Mouse (Mus musculus): ENCODE measurements at regions not wholly inside any gene's neighbourhood (a gene's known extent, or its start where the extent isn't known, plus 50 kb on each side); places are given as distances from the start of the nearest gene placed in this dataset.

- no peak for DNase-seq
These were observed 348.9 kb upstream of the Slc24a5 start for GRCm38 (mm10) chr2:124718985-124719384.

GRCm38 (mm10) chr2:124719820-124720478 lies 348.0 kb upstream of the Slc24a5 start:
- peak; percentile 13 to 21 for DNase-seq

DNA sequence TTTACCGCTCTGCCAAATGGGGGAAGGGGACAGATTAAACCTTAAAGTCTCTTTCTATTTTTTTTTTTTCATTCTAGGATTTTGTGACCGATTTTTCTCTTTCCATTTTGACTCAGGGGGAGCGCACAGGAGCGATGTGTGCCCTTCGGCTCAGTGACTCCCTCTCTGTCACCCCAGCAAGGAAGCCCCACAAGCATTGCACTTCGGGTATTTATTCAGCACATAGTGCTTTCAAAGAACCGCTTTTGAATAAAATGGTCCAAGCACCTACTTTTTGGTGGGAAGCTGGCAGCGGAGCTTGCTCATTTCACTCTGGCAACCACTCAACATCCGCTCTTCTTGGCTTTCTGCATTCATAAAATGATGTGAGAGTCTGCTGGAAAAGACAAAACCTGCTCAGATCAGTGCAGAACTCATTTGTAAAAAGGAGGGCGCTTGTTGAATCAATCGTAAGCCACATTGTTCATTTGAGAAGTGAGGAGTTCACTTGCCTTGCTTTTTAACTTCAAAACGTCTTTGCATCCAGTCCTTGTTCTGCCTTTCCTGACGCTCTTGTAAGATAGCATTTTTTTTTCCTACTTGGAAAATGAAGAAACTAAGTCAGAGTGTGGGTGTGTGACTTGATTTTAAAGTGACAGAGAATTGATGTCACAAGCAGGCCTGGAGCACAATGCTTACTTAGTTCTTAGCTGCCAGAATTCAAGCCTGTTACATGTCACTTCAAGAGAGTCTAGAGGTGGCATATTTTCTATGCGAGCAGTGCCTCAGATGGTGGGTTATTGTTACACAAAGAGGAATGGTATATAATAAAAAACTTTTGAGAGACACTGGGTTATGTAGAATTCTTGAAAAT lies 347.1 kb upstream of the Slc24a5 start:
- DNase-seq, result no peak

DNA sequence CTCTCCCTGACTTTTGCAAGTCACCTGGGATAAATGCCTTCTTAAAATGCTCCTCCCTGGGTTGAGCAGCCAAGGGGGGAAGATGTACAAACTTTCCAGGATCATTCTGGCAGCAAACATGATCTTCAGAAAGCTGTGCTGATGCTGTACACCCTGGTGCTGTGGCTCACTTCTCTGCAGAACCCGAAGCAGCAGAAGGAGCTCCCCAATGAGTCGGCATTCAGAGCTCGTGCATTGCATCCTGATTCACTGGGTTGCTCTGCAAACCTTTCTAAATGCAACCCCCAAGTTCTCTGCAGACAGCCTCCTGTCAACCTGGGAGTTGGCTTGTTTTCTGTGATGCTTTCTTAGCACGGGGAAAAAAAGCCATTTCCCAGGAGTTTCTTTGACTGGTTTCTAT lies 343.8 kb upstream of the Slc24a5 start:
- no peak for DNase-seq

DNA sequence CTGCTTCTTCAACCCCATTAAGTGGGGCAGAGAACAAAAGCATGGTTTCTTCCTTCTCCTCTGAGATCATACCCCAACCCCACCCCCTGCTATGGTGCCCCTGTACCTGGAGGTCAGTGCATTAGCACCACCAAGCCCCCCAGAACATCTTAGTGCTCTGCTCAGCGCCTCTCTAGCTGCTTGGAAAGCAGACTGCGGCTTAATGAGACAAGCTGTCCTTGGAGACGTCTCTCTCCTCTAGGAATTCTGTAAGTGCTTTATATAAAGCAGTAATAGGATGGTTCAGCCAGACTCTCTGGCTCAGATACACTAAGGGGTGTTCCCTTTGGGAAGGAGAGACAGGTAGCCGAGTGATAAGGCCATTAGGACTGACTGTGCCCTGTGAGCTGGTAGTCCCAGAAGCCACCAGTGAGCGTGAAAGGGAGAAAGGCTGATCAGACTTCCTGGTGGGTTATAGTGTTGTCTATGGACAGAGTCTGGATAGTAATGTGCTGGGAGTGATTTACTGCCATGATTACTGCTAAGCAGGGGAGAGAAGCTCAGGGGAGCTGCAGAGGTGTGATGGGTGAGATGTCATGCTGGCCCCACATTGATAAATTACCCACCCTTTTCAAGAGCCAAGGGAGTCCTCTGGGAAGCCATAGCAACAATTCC lies 343.0 kb upstream of the Slc24a5 start:
- DNase-seq, result no peak

DNA sequence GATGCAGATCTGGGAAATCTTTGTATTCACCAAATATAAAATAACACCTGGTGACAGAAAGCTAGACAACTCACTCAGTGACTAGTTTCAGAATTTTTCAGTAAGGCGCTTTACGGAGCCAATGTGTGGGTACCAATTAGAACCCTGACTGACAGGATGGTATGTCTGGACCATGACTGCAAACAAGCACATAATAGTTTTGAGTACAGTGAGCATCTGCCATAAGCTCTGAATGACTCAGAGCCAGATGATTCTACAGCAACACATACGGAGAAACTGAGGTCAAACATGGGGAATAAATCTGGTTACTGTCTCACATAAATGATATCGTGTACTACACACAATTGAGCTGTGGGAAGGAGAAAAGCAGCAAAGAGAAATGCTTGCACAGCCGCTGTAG lies 339.9 kb upstream of the Slc24a5 start:
- DNase-seq, result no peak

DNA sequence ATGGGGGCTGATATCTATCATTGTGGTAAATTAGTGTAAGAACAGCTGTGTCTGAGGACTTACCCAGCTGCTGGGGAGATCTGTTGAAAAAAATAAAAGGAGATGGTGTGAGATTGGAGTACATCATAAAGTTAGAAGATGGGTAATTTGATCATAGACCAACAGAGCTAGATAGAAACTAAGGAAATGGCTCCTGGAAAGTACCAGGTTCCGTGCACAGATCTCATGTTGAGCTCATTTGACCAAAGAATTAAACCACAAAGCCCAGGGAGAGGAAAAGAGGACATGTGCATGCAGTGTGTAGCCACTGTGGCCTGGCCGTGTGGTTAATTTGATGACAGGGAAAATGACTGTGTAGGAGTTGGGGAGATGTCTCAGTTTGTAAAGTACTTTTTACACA lies 335.3 kb upstream of the Slc24a5 start:
- DNase-seq, result no peak

DNA sequence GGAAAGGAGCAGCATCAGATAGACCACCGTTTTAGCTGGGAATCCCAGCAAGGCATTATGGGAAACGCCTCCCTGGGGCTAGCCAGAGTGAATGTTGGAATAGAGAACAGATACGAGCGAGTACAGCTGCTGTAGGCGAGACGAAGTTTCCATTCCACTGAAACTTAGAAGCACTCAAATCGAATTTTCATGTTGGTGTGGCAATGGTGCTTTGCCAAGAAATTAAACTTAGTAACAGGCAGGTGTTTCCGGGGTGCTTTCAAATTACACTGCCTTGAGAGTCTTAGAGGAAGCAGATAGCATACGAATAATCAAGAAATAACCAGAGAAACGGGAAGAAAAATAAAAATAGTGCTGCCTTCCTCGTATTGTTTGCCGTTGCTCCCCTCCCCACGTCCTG lies 327.1 kb upstream of the Slc24a5 start:
- DNase-seq, result no peak

DNA sequence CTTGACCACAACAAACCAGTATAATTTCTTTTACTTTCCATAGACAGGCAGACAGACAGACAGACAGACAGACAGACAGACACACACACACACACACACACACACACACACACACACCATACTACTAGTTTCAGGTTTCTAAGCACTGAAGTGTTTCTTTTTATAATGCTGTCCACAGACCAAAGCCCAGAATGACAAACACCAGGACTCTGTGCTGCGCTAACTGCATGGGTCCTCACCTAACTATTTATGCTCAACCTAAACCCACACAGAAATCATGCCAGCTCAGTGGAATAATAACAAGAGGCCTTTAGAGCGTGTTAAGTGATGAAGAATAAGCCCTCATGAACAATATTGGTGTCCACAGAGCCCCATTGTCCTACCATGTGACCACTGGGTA lies 325.0 kb upstream of the Slc24a5 start:
- no peak for DNase-seq

GRCm38 (mm10) chr2:124745045-124745444 lies 322.9 kb upstream of the Slc24a5 start:
- DNase-seq, result no peak

GRCm38 (mm10) chr2:124747119-124747518 lies 320.8 kb upstream of the Slc24a5 start:
- DNase-seq, result no peak

GRCm38 (mm10) chr2:124747627-124748026 lies 320.3 kb upstream of the Slc24a5 start:
- DNase-seq, result peak in 1 of 2 experiments; percentile 5

- no peak for DNase-seq
These were observed 316.1 kb upstream of the Slc24a5 start for GRCm38 (mm10) chr2:124751832-124752231.

DNA sequence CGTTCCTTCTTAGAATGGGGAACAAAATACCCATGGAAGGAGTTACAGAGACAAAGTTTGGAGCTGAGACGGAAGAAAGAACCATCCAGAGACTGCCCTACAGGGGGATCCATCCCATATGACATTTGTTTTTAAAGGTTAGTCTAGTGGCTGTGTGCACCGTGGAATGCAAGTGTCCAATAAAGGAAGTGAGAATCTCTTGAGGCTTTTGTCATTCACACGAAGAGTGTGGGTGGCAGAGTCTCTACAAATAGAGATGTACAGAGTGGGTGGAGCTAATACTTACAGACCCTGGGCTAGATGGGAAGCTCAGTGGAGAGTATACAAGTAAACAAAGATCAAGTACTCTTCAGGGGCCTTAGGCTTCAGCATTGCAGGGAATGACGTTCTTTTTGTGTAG lies 314.2 kb upstream of the Slc24a5 start:
- DNase-seq, result no peak

GRCm38 (mm10) chr2:124755244-124755643 lies 312.7 kb upstream of the Slc24a5 start:
- no peak for DNase-seq

GRCm38 (mm10) chr2:124758992-124759391 lies 308.9 kb upstream of the Slc24a5 start:
- DNase-seq, result peak; percentile 28 to 48

DNA sequence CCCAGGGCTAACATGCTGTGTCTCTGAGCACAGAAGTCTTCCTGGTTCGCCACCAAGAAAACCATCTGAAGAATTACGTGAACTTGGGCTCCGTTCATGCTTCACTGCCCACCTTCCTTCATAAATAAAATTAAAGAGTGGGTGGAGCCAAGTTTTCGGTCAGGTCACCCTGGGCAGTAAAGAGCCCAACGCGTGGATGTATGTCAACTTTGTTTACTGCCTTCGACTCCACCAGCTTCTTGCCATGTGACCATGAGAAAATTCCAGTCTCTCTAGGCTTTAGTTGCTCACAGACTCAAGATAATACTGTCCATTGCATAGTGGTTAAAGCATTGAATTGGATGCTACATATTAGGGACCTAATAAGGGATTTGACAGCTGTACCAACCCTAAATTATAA lies 304.3 kb upstream of the Slc24a5 start:
- peak in 1 of 2 experiments; percentile 20 for DNase-seq

DNA sequence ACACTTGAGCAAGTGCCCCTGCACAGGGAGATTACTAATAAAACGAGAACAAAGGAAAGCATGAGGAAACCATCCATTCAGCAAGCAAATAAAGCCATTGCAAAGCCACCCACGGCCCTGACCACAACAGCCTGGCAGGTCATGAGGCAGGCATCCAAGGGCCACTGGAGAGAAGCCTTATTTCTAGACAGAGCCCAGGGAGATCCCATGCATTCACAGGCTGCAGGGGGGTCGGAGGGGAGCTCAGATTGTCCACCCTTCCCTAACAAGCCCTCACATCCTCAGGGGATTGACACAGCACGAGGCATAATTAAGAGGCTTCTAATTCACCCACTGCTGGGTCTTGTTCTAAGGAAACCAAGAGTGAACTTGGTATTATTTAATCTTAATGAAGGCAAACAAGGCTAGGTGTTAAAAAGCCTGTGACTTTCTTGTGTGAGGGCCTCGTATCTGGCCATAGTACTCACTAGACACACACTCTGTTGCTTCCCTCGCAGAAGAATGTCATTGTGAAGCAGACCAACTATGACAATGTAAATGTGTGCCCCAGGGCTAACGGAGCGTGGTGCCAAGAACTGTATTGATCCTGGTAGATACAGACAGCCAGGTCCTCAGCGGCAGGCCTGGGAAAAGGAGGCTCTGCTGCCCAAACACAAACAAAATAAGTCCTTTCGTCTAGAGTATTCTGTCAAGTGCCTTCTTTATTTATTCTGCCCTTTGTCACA lies 303.6 kb upstream of the Slc24a5 start:
- DNase-seq, result no peak

GRCm38 (mm10) chr2:124769267-124769967 lies 298.5 kb upstream of the Slc24a5 start:
- DNase-seq, result no peak

DNA sequence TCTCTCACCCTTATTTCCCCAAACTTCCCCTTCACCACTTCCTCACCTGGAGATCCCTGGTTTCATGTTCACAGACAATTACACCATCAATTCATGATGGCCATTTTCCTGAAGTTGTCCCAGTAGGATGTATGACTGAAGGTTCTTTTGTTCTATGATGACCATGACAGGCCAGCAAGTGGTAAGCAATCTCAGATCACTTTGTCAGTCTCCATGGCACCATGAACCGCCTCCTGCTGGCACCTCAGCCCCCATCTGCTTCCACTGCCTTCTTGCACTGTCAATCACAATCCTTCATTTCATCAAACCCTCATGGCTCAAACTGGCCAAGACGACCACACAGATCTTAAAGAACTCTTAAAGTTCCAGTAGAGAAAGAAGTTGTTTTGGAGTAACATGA lies 297.9 kb upstream of the Slc24a5 start:
- no peak for DNase-seq

DNA sequence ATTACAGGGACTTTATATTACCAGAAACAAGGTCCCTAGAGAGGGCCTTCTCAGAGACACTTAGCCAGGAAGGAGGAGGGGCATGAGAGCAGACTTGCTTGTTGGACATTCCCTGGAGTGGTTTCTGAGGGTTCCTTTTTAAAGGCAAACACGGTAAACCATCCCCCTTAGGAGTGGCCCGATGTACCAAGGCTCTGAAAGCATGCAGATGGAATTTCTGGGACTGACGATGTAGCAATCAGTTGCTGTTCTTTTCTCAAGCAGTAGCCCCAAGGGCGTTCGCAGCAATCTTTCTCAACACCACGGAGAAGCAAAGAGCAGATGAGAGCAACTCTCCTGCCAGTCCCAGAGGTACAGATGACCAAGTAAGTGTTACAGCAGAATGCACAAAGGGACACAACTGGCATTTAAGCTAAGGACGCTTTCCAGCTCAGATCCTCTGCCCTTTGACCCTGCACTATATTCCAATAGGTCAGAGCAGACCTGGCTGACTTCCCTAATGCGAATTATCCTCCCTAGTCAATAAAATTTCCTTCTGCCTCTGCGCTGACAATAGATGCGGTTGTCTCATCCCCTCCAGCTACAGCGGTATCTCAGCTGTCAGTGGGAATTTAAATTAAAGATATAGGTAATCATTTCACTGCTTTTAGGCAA lies 295.7 kb upstream of the Slc24a5 start:
- peak in 1 of 2 experiments; percentile 3 for DNase-seq

DNA sequence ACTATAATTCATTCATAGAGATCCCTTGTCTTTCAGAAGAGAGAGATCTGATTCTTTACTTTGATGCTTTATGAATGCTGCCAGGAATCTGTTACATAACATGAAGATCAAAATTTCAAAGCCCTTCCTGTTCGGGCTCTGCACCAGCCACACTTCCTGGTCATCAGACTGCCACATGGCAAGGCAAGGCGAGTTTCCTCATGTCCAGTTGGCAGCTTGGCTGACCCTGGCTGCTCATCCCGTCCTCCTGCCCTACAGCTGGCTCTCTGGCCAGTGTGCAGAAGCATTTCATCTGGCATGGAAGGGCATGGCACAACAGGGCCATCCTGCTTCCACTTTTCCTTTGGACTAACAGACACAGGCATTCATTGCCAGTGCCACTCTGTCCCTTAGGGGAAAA lies 292.2 kb upstream of the Slc24a5 start:
- DNase-seq, result peak; percentile 11 to 20
